8 mouse cellular contexts compared by ENCODE assay signal in the genomic region with DNA sequence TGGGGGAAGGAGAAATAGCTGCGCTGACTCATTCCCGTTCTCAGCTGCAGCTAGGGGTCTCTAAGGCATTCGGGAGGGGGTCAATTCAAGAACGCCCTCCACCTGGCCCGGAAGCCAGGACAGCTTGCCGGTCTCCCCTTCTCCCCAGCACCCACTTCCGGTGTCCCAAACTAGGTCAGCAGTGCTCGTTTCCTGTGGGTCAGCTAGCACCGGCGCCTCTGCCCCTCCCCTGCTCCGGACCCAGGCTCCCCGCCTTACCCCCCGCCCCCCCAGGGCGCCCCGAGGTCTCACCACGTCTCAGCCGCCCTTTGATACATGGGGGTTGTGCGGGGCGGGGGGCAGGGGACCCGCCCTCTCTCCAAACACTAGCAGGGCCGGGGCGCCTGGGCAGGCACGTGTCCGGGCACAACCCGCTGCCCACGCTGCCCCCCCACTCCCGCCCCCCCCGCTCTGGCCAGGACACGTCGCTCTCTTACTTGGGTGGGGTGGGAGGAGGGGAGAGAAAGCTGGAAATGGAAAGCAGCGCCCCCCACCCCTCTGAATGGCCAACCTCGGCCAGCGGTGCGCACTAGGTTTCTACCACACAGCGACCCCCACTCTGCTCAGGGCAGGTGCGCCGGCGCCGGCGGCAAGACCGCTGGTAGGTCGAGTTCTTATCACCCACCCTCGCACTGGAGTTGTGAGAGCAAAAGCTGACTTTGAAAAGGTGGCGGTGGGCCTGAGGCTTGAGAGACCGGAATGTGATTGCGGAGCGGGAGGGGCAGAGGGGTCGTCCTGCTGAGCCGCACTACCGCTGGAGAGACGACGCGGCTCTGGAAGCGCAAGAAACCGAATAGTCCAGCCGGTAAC. TPM values are rescaled to one million over a fixed set of nuclear protein-coding genes. Genes with fewer than 3 reads are reported as not detected.
DNase-seq lines count a peak whose midpoint lies in the region; ATAC-seq and TF ChIP-seq lines count a peak whose summit lies in the region.

No protein-coding gene starts in this region.

- H3K36me3 ChIP-seq in erythroblast, embryonic 14.5 days (ENCODE audit: control insufficient read depth): no peaks in the 10 kb centered on the region
- H3K36me3 ChIP-seq in forebrain, embryonic 14.5 days (ENCODE audit: control insufficient read depth, insufficient read depth, low read length): no peaks in the 10 kb centered on the region
- no peaks in the 10 kb centered on the region for H3K36me3 ChIP-seq in hindbrain, embryonic 14.5 days (replicated peaks; ENCODE audit: control insufficient read depth, insufficient read depth)
- H3K36me3 ChIP-seq in liver, embryonic 11.5 days (ENCODE audit: control insufficient read depth, insufficient read depth, low read length): no peaks in the 10 kb centered on the region
- no peaks in the 10 kb centered on the region for H3K36me3 ChIP-seq in neural tube, embryonic 12.5 days

- peak overlapping the region; percentile 66 for H3K9ac ChIP-seq in forebrain, embryonic 14.5 days (ENCODE audit: low read length)
- H3K9ac ChIP-seq in hindbrain, embryonic 14.5 days: peak overlapping the region; percentile 71
- peak overlapping the region; percentile 61 for H3K9ac ChIP-seq in liver, embryonic 11.5 days (ENCODE audit: low read depth, low read length)
- peak overlapping the region; percentile 69 for H3K9ac ChIP-seq in neural tube, embryonic 12.5 days

- peaks cover 63% of the 10 kb centered on the region for H3K27me3 ChIP-seq in erythroblast, embryonic 14.5 days (ENCODE audit: control insufficient read depth)
- H3K27me3 ChIP-seq in forebrain, embryonic 14.5 days (replicated peaks; ENCODE audit: control insufficient read depth, insufficient read depth, low read length): peaks cover 18% of the 10 kb centered on the region
- peaks cover 31% of the 10 kb centered on the region for H3K27me3 ChIP-seq in hindbrain, embryonic 14.5 days (ENCODE audit: control insufficient read depth, insufficient read depth, low read length)
- no peaks in the 10 kb centered on the region; the same call in 1 of the 2 replicates for H3K27me3 ChIP-seq in liver, embryonic 11.5 days (replicated peaks; ENCODE audit: control insufficient read depth, insufficient read depth, low read length)
- H3K27me3 ChIP-seq in neural tube, embryonic 12.5 days (replicated peaks): peaks cover 22% of the 10 kb centered on the region

- peak overlapping the region; percentile 99 for H3K4me2 ChIP-seq in forebrain, embryonic 14.5 days (ENCODE audit: low read length)
- H3K4me2 ChIP-seq in hindbrain, embryonic 14.5 days (replicated peaks): peak overlapping the region; percentile 100
- peak overlapping the region; percentile 99 for H3K4me2 ChIP-seq in liver, embryonic 11.5 days
- peak overlapping the region; percentile 100 for H3K4me2 ChIP-seq in neural tube, embryonic 12.5 days (replicated peaks)

- DNase-seq in forebrain, embryonic 14.5 days (ENCODE audit: low spot score): peak; percentile 33
- no peak for DNase-seq in hindbrain, embryonic 14.5 days (ENCODE audit: low spot score)
- DNase-seq in liver, embryonic 11.5 days (ENCODE audit: low spot score): peak; percentile 66
- no peak for DNase-seq in frontal cortex, postnatal 14 days (ENCODE audit: low spot score in 2 of 2)

- no peak for ATAC-seq in erythroblast, adult 5-6 weeks (replicated peaks; ENCODE audit: low FRiP score, poor library complexity, severe bottlenecking)
- ATAC-seq in forebrain, embryonic 14.5 days: no peak
- ATAC-seq in hindbrain, embryonic 14.5 days (ENCODE audit: low FRiP score): no peak
- no peak for ATAC-seq in liver, embryonic 11.5 days (replicated peaks; ENCODE audit: low FRiP score)
- no peak for ATAC-seq in neural tube, embryonic 12.5 days (ENCODE audit: low FRiP score, low read depth)

- peak overlapping the region; percentile 83 for H3K27ac ChIP-seq in bone marrow, adult 2 months (ENCODE audit: control insufficient read depth, insufficient read depth, low read depth, low read length, poor library complexity)
- H3K27ac ChIP-seq in forebrain, embryonic 14.5 days (ENCODE audit: low read depth, low read length): no peak overlapping the region
- H3K27ac ChIP-seq in hindbrain, embryonic 14.5 days: no peak overlapping the region
- peak overlapping the region; percentile 43 for H3K27ac ChIP-seq in liver, embryonic 11.5 days (ENCODE audit: low read depth, low read length)
- H3K27ac ChIP-seq in neural tube, embryonic 12.5 days: no peak overlapping the region

- WGBS in bone marrow, adult 2 months: under 1% methylated on average over 55 of the region's 56 CpGs
- WGBS in forebrain, embryonic 14.5 days: under 1% methylated on average over 56 of the region's 56 CpGs
- under 1% methylated on average over 51 of the region's 56 CpGs for WGBS in hindbrain, embryonic 14.5 days
- 1% methylated on average over 51 of the region's 56 CpGs for WGBS in liver, embryonic 11.5 days
- 1% methylated on average over 56 of the region's 56 CpGs for WGBS in neural tube, embryonic 12.5 days

- peaks cover 74% of the 10 kb centered on the region for H3K4me1 ChIP-seq in erythroblast, embryonic 14.5 days (ENCODE audit: control insufficient read depth)
- H3K4me1 ChIP-seq in bone marrow, adult 2 months (ENCODE audit: control insufficient read depth, insufficient read depth, low read length): no peaks in the 10 kb centered on the region; the same call in 1 of the 2 replicates
- H3K4me1 ChIP-seq in forebrain, embryonic 14.5 days (ENCODE audit: control insufficient read depth, insufficient read depth, low read length): peaks cover 44% of the 10 kb centered on the region
- peaks cover 48% of the 10 kb centered on the region for H3K4me1 ChIP-seq in hindbrain, embryonic 14.5 days (replicated peaks; ENCODE audit: control insufficient read depth, insufficient read depth, low read length)
- peaks cover 53% of the 10 kb centered on the region for H3K4me1 ChIP-seq in liver, embryonic 11.5 days (replicated peaks; ENCODE audit: control insufficient read depth, insufficient read depth, low read length)
- peaks cover 60% of the 10 kb centered on the region for H3K4me1 ChIP-seq in neural tube, embryonic 12.5 days

- TF ChIP-seq POLR2A in bone marrow, adult 2 months (IDR thresholded peaks at IDR 0.05; ENCODE audit: borderline replicate concordance, control insufficient read depth, low read depth, low read length): peak; percentile 11; the same call in 1 of the 2 replicates

- H3K4me3 ChIP-seq in erythroblast, embryonic 14.5 days (replicated peaks): peak overlapping the region; percentile 61
- H3K4me3 ChIP-seq in bone marrow, adult 2 months (replicated peaks; ENCODE audit: control insufficient read depth, low read depth, low read length): peak overlapping the region; percentile 70
- peak overlapping the region; percentile 36 for H3K4me3 ChIP-seq in forebrain, embryonic 14.5 days (ENCODE audit: low read depth, low read length)
- H3K4me3 ChIP-seq in hindbrain, embryonic 14.5 days (replicated peaks; ENCODE audit: low read length): peak overlapping the region; percentile 48
- H3K4me3 ChIP-seq in liver, embryonic 11.5 days (ENCODE audit: low read depth, low read length): peak overlapping the region; percentile 64
- peak overlapping the region; percentile 50 for H3K4me3 ChIP-seq in neural tube, embryonic 12.5 days

- H3K9me3 ChIP-seq in erythroblast, embryonic 14.5 days (ENCODE audit: control insufficient read depth, low read length): peaks cover 2% of the 10 kb centered on the region; the same call in 1 of the 2 replicates
- H3K9me3 ChIP-seq in forebrain, embryonic 14.5 days (replicated peaks; ENCODE audit: control insufficient read depth, low read length): no peaks in the 10 kb centered on the region
- no peaks in the 10 kb centered on the region for H3K9me3 ChIP-seq in hindbrain, embryonic 14.5 days (ENCODE audit: control insufficient read depth, low read length)
- no peaks in the 10 kb centered on the region for H3K9me3 ChIP-seq in liver, embryonic 11.5 days (ENCODE audit: control insufficient read depth, low read length)
- H3K9me3 ChIP-seq in neural tube, embryonic 12.5 days: no peaks in the 10 kb centered on the region

- TF ChIP-seq CTCF in bone marrow, adult 2 months (IDR thresholded peaks at IDR 0.05; ENCODE audit: control insufficient read depth, insufficient read depth, low read length): no peak

RNA-seq across cellular contexts. Expression of gene Zbtb7b, which starts 2.7 kb away (rescaled TPM):
- 0.38 and 0.46 TPM in 2 replicates for polyA plus RNA-seq in erythroblast, embryonic 14.5 days (2012)
- 5.8 and 7.7 TPM in 2 replicates for total RNA-seq in erythroblast, adult 5-6 weeks (2015; ENCODE audit: low replicate concordance)
- total RNA-seq in erythroblast, adult 5-6 weeks (2017; ENCODE audit: low replicate concordance): 5.4 and 15.2 TPM in 2 replicates
- polyA plus RNA-seq in bone marrow, adult 2 months (2011; ENCODE audit: insufficient read depth, insufficient read length, low replicate concordance, missing spikeins): 20.8 and 40.2 TPM in 2 replicates
- polyA plus RNA-seq in forebrain, embryonic 14.5 days (2014; fragmentation: Nextera tagmentation; extraction: Ambion mirVana): 0.28 and 0.41 TPM in 2 replicates
- polyA plus RNA-seq in hindbrain, embryonic 14.5 days (2014; fragmentation: Nextera tagmentation; extraction: Ambion mirVana): 0.46 and 1.1 TPM in 2 replicates
- polyA plus RNA-seq in liver, embryonic 11.5 days (2014; fragmentation: Nextera tagmentation; extraction: Ambion mirVana): 1.5 and 2.1 TPM in 2 replicates
- polyA plus RNA-seq in neural tube, embryonic 12.5 days (2016; fragmentation: Nextera tagmentation; extraction: Ambion mirVana): 0.70 and 0.71 TPM in 2 replicates

RNA-seq across cellular contexts. Expression of gene Lenep, which starts 10.7 kb away (rescaled TPM):
- 0.04 TPM in 1 of 2 replicates, not detected in the other for polyA plus RNA-seq in erythroblast, embryonic 14.5 days (2012)
- total RNA-seq in erythroblast, adult 5-6 weeks (2015; ENCODE audit: low replicate concordance): 0.63 and 3.7 TPM in 2 replicates
- 0.17 TPM in 1 of 2 replicates, not detected in the other for total RNA-seq in erythroblast, adult 5-6 weeks (2017; ENCODE audit: low replicate concordance)
- polyA plus RNA-seq in bone marrow, adult 2 months (2011; ENCODE audit: insufficient read depth, insufficient read length, low replicate concordance, missing spikeins): 0.92 TPM in 1 of 2 replicates, not detected in the other
- not detected in 2 replicates for polyA plus RNA-seq in forebrain, embryonic 14.5 days (2014; fragmentation: Nextera tagmentation; extraction: Ambion mirVana)
- not detected in 2 replicates for polyA plus RNA-seq in hindbrain, embryonic 14.5 days (2014; fragmentation: Nextera tagmentation; extraction: Ambion mirVana)
- polyA plus RNA-seq in liver, embryonic 11.5 days (2014; fragmentation: Nextera tagmentation; extraction: Ambion mirVana): not detected in 2 replicates
- polyA plus RNA-seq in neural tube, embryonic 12.5 days (2016; fragmentation: Nextera tagmentation; extraction: Ambion mirVana): 0.37 and 0.46 TPM in 2 replicates

RNA-seq across cellular contexts. Expression of gene Flad1, which starts 19.8 kb away (rescaled TPM):
- 1.3 and 1.6 TPM in 2 replicates for polyA plus RNA-seq in erythroblast, embryonic 14.5 days (2012)
- total RNA-seq in erythroblast, adult 5-6 weeks (2015; ENCODE audit: low replicate concordance): 2.1 and 6.3 TPM in 2 replicates
- 1.8 and 3.1 TPM in 2 replicates for total RNA-seq in erythroblast, adult 5-6 weeks (2017; ENCODE audit: low replicate concordance)
- polyA plus RNA-seq in bone marrow, adult 2 months (2011; ENCODE audit: insufficient read depth, insufficient read length, low replicate concordance, missing spikeins): 9.7 and 17.6 TPM in 2 replicates
- polyA plus RNA-seq in forebrain, embryonic 14.5 days (2014; fragmentation: Nextera tagmentation; extraction: Ambion mirVana): 34.9 and 41.0 TPM in 2 replicates
- 30.8 and 33.4 TPM in 2 replicates for polyA plus RNA-seq in hindbrain, embryonic 14.5 days (2014; fragmentation: Nextera tagmentation; extraction: Ambion mirVana)
- polyA plus RNA-seq in liver, embryonic 11.5 days (2014; fragmentation: Nextera tagmentation; extraction: Ambion mirVana): 34.3 and 37.8 TPM in 2 replicates
- 33.4 and 35.0 TPM in 2 replicates for polyA plus RNA-seq in neural tube, embryonic 12.5 days (2016; fragmentation: Nextera tagmentation; extraction: Ambion mirVana)

RNA-seq across cellular contexts. Expression of gene Cks1b, which starts 26.3 kb away (rescaled TPM):
- polyA plus RNA-seq in erythroblast, embryonic 14.5 days (2012): 6.9 and 7.4 TPM in 2 replicates
- 67.9 and 79.9 TPM in 2 replicates for total RNA-seq in erythroblast, adult 5-6 weeks (2015; ENCODE audit: low replicate concordance)
- 37.4 and 42.1 TPM in 2 replicates for total RNA-seq in erythroblast, adult 5-6 weeks (2017; ENCODE audit: low replicate concordance)
- 126 and 145 TPM in 2 replicates for polyA plus RNA-seq in bone marrow, adult 2 months (2011; ENCODE audit: insufficient read depth, insufficient read length, low replicate concordance, missing spikeins)
- 200 and 269 TPM in 2 replicates for polyA plus RNA-seq in forebrain, embryonic 14.5 days (2014; fragmentation: Nextera tagmentation; extraction: Ambion mirVana)
- 94.0 and 99.4 TPM in 2 replicates for polyA plus RNA-seq in hindbrain, embryonic 14.5 days (2014; fragmentation: Nextera tagmentation; extraction: Ambion mirVana)
- 498 and 502 TPM in 2 replicates for polyA plus RNA-seq in liver, embryonic 11.5 days (2014; fragmentation: Nextera tagmentation; extraction: Ambion mirVana)
- polyA plus RNA-seq in neural tube, embryonic 12.5 days (2016; fragmentation: Nextera tagmentation; extraction: Ambion mirVana): 252 and 272 TPM in 2 replicates

RNA-seq across cellular contexts. Expression of gene Shc1, which starts 26.4 kb away (rescaled TPM):
- polyA plus RNA-seq in erythroblast, embryonic 14.5 days (2012): 11.4 and 12.7 TPM in 2 replicates
- 14.4 and 25.2 TPM in 2 replicates for total RNA-seq in erythroblast, adult 5-6 weeks (2015; ENCODE audit: low replicate concordance)
- 21.3 and 24.1 TPM in 2 replicates for total RNA-seq in erythroblast, adult 5-6 weeks (2017; ENCODE audit: low replicate concordance)
- polyA plus RNA-seq in bone marrow, adult 2 months (2011; ENCODE audit: insufficient read depth, insufficient read length, low replicate concordance, missing spikeins): 41.6 and 65.2 TPM in 2 replicates
- polyA plus RNA-seq in forebrain, embryonic 14.5 days (2014; fragmentation: Nextera tagmentation; extraction: Ambion mirVana): 9.9 and 11.8 TPM in 2 replicates
- 12.1 and 13.9 TPM in 2 replicates for polyA plus RNA-seq in hindbrain, embryonic 14.5 days (2014; fragmentation: Nextera tagmentation; extraction: Ambion mirVana)
- 72.8 and 75.6 TPM in 2 replicates for polyA plus RNA-seq in liver, embryonic 11.5 days (2014; fragmentation: Nextera tagmentation; extraction: Ambion mirVana)
- polyA plus RNA-seq in neural tube, embryonic 12.5 days (2016; fragmentation: Nextera tagmentation; extraction: Ambion mirVana): 51.4 and 57.5 TPM in 2 replicates

Comparison
In these comparisons a context has a peak if more than half of its experiments do, and no peak if none do; other contexts are left out.
1. H3K27ac ChIP-seq: peak in bone marrow, adult 2 months (single experiment) and liver, embryonic 11.5 days (single experiment); none in forebrain, embryonic 14.5 days (single experiment), hindbrain, embryonic 14.5 days (single experiment) and neural tube, embryonic 12.5 days (single experiment).
2. DNase-seq: peak in forebrain, embryonic 14.5 days (single experiment) and liver, embryonic 11.5 days (single experiment); none in hindbrain, embryonic 14.5 days (single experiment) and frontal cortex, postnatal 14 days (0 of 2).
3. Peak in every context shown above with its lines, with median percentiles within 50 percentile points of each other: H3K4me3 ChIP-seq, H3K4me2 ChIP-seq and H3K9ac ChIP-seq.